Mouse (Mus musculus) thymus, adult 2 months (tissue): ENCODE measurements around the gene Itpripl2.

Experiments
- CTCF ChIP-seq: fragments of 200-500 bp; IDR thresholded peaks from 2 replicates; pipeline ENCODE4 v1.5.1; 2012; ENCODE audit warnings: mild to moderate bottlenecking, control low read depth, low read length, moderate library complexity, borderline replicate concordance; ENCODE audit not compliant: control insufficient read depth, poor library complexity, insufficient read depth; ENCODE audit errors: extremely low read depth
- POLR2A ChIP-seq: fragments of 200-500 bp; IDR thresholded peaks from 2 replicates; pipeline ENCODE4 v1.6.1; 2012; ENCODE audit warnings: mild to moderate bottlenecking, low read length, control low read depth, moderate library complexity; ENCODE audit not compliant: control insufficient read depth, poor library complexity, insufficient read depth; ENCODE audit errors: extremely low read depth

DNA sequence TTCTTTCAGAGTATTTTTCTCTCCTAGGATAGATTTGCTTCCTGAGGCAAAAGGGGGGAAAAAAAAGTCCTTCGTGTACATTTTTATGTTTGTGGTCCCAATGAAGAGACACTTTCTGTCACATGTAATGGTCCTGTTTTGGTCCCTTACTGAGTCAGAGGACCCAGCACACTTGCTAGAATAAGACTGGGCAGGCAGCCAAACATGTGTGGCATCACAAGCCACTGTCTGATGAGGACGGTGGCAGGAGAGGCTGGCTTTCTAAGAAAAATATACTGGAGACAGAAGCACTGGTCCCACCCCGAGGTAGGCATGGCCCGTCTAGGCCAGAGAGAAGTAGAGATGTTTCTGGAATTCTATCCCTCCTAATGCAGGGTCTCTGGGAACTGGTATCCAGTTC, 38.1 kb downstream of the Itpripl2 start:
- TF ChIP-seq CTCF (no peak), POLR2A (no peak)
